Mouse (Mus musculus) liver, embryonic 16.5 days (tissue): ENCODE results near the gene Ccdc152. TPM values are rescaled to one million over a fixed set of nuclear protein-coding genes. Genes with fewer than 3 reads are reported as not detected.

Experiments used
- ATAC-seq: fragments of 200-750 bp; cut with Nextera tagmentation; 2 replicates; pipeline ENCODE4 v1.8.0; 2017; ENCODE audit warnings: low read depth, mild to moderate bottlenecking, moderate number of reproducible peaks, moderate library complexity
- H3K27ac ChIP-seq: fragments of 300-500 bp; sonication (generic); 2 replicates; pipeline ENCODE4 v1.5.1; 2014; ENCODE audit warnings: mild to moderate bottlenecking, low read length
- H3K27me3 ChIP-seq: fragments of 300-500 bp; sonication (generic); 2 replicates; pipeline ENCODE4 v1.6.1; 2014; ENCODE audit warnings: low read depth, low read length, mixed read lengths; ENCODE audit not compliant: control insufficient read depth, insufficient read depth
- H3K36me3 ChIP-seq: fragments of 300-500 bp; sonication (generic); 2 replicates; pipeline ENCODE4 v1.6.1; 2014; ENCODE audit warnings: mild to moderate bottlenecking; ENCODE audit not compliant: control insufficient read depth, insufficient read depth
- H3K4me1 ChIP-seq: fragments of 300-500 bp; sonication (generic); 2 replicates; pipeline ENCODE4 v1.6.1; 2014; ENCODE audit warnings: low read depth, low read length, mixed read lengths; ENCODE audit not compliant: control insufficient read depth
- H3K4me2 ChIP-seq: fragments of 300-500 bp; sonication (generic); 2 replicates; pipeline ENCODE4 v1.6.1; 2014; ENCODE audit warnings: low read depth, low read length, mixed read lengths
- H3K4me3 ChIP-seq: fragments of 300-500 bp; sonication (generic); 2 replicates; pipeline ENCODE4 v1.5.1; 2014; ENCODE audit warnings: low read depth, mild to moderate bottlenecking, low read length
- H3K9ac ChIP-seq: fragments of 300-500 bp; sonication (generic); 2 replicates; pipeline ENCODE4 v1.6.1; 2014; ENCODE audit warnings: low read depth, low read length
- H3K9me3 ChIP-seq: fragments of 300-500 bp; sonication (generic); replicated peaks from 2 replicates; pipeline ENCODE4 v1.6.1; 2016; ENCODE audit warnings: low read length; ENCODE audit not compliant: control insufficient read depth
- WGBS: fragments of 180-500 bp; shearing (Covaris S2); extraction: QIAGEN DNeasy Blood & Tissue Kit; methylation state at CpG from one replicate; pipeline ENCODE4 v1.1.7; 2014; ENCODE audit not compliant: insufficient replicate concordance; 5-methylcytosine and 5-hydroxymethylcytosine counted together
- polyA plus RNA-seq: library from polyadenylated mRNA; unstranded; fragments of >200 nt; fragmentation: Nextera tagmentation; extraction: Ambion mirVana; gene quantifications from 2 replicates; pipeline ENCODE4 v1.2.1, GENCODE M21; 2015

Ccdc152 gene
- 0.98 and 1.2 TPM in 2 replicates for polyA plus RNA-seq

GRCm38 (mm10) chr15:3303426-3303825 lies at the start of gene Ccdc152:
Ccdc152 (minus strand) TSS chr15:3303526.
- no peaks in the 10 kb centered on the region for H3K9me3 ChIP-seq
- no peak within 1 kb of the TSS for H3K9ac ChIP-seq
- no peaks in the 10 kb centered on the region for H3K36me3 ChIP-seq
- H3K4me3 ChIP-seq: no peak within 1 kb of the TSS
- WGBS: 75% methylated on average over 12 of the region's 12 CpGs
- no peak for ATAC-seq
- no peak within 1 kb of the TSS for H3K27ac ChIP-seq
- no peaks in the 10 kb centered on the region for H3K27me3 ChIP-seq
- no peak within 1 kb of the TSS for H3K4me2 ChIP-seq
- H3K4me1 ChIP-seq: no peaks in the 10 kb centered on the region

- ATAC-seq: no peak
- WGBS: 46% methylated on average over 6 of the region's 6 CpGs
Observed at GRCm38 (mm10) chr15:3349306-3350064, 46.2 kb upstream of the Ccdc152 start.

GRCm38 (mm10) chr15:3346682-3347081 lies 43.4 kb upstream of the Ccdc152 start:
- H3K4me2 ChIP-seq: no peak overlapping the region
- no peaks in the 10 kb centered on the region for H3K36me3 ChIP-seq
- H3K4me3 ChIP-seq: no peak overlapping the region
- no peak for ATAC-seq
- no peaks in the 10 kb centered on the region for H3K9me3 ChIP-seq
- no peaks in the 10 kb centered on the region for H3K27me3 ChIP-seq
- WGBS: 50% methylated on average over 3 of the region's 3 CpGs
- no peak overlapping the region for H3K27ac ChIP-seq
- no peak overlapping the region for H3K9ac ChIP-seq
- no peaks in the 10 kb centered on the region for H3K4me1 ChIP-seq

More at GRCm38 (mm10) chr15:3349306-3350064, 46.2 kb upstream of the Ccdc152 start:
- H3K4me1 ChIP-seq: no peaks in the 10 kb centered on the region
- no peak overlapping the region for H3K9ac ChIP-seq
- H3K27ac ChIP-seq: no peak overlapping the region
- no peak overlapping the region for H3K4me3 ChIP-seq
- H3K36me3 ChIP-seq: no peaks in the 10 kb centered on the region
- no peaks in the 10 kb centered on the region for H3K9me3 ChIP-seq
- no peak overlapping the region for H3K4me2 ChIP-seq
- H3K27me3 ChIP-seq: no peaks in the 10 kb centered on the region

- H3K4me1 ChIP-seq: no peaks in the 10 kb centered on the region
- H3K27me3 ChIP-seq: no peaks in the 10 kb centered on the region
- H3K4me3 ChIP-seq: no peak overlapping the region
- no peaks in the 10 kb centered on the region for H3K9me3 ChIP-seq
- H3K9ac ChIP-seq: no peak overlapping the region
- no peak for ATAC-seq
- H3K4me2 ChIP-seq: no peak overlapping the region
- H3K27ac ChIP-seq: no peak overlapping the region
- WGBS: 73% methylated on average over 4 of the region's 4 CpGs
- no peaks in the 10 kb centered on the region; the same call in 1 of the 2 replicates for H3K36me3 ChIP-seq
Observed at GRCm38 (mm10) chr15:3344555-3344954, 41.2 kb upstream of the Ccdc152 start.

GRCm38 (mm10) chr15:3341806-3342582 lies 38.7 kb upstream of the Ccdc152 start:
- Histone ChIP-seq H3K4me3 (no peak overlapping the region), H3K9ac (no peak overlapping the region), H3K9me3 (no peaks in the 10 kb centered on the region), H3K36me3 (peaks cover 7% of the 10 kb centered on the region; the same call in 1 of the 2 replicates), H3K4me2 (no peak overlapping the region), H3K4me1 (no peaks in the 10 kb centered on the region), H3K27ac (no peak overlapping the region), H3K27me3 (no peaks in the 10 kb centered on the region)
- WGBS: 59% methylated on average over 4 of the region's 4 CpGs
- ATAC-seq: no peak

- Histone ChIP-seq H3K9me3 (no peaks in the 10 kb centered on the region), H3K27me3 (no peaks in the 10 kb centered on the region), H3K4me2 (no peak overlapping the region), H3K36me3 (peaks cover 7% of the 10 kb centered on the region; the same call in 1 of the 2 replicates), H3K4me1 (no peaks in the 10 kb centered on the region), H3K4me3 (no peak overlapping the region), H3K9ac (no peak overlapping the region), H3K27ac (no peak overlapping the region)
- WGBS: 47% methylated on average over 3 of the region's 3 CpGs
- no peak for ATAC-seq
Observed at GRCm38 (mm10) chr15:3339847-3340246, 36.5 kb upstream of the Ccdc152 start.

GRCm38 (mm10) chr15:3332517-3332916 lies 29.2 kb upstream of the Ccdc152 start:
- Histone ChIP-seq H3K9me3 (no peaks in the 10 kb centered on the region), H3K4me1 (no peaks in the 10 kb centered on the region), H3K36me3 (peaks cover 3% of the 10 kb centered on the region; the same call in 1 of the 2 replicates), H3K27me3 (no peaks in the 10 kb centered on the region), H3K27ac (no peak overlapping the region), H3K4me2 (no peak overlapping the region), H3K4me3 (no peak overlapping the region), H3K9ac (no peak overlapping the region)
- WGBS: 70% methylated on average over 4 of the region's 4 CpGs
- no peak for ATAC-seq

GRCm38 (mm10) chr15:3331813-3332212 lies 28.5 kb upstream of the Ccdc152 start:
- no peaks in the 10 kb centered on the region for H3K36me3 ChIP-seq

GRCm38 (mm10) chr15:3330291-3330690 lies 27.0 kb upstream of the Ccdc152 start:
- H3K4me3 ChIP-seq: no peak overlapping the region
- 55% methylated on average over 1 of the region's 1 CpGs for WGBS
- H3K36me3 ChIP-seq: no peaks in the 10 kb centered on the region
- no peak overlapping the region for H3K4me2 ChIP-seq
- no peak overlapping the region for H3K9ac ChIP-seq
- no peak for ATAC-seq
- no peaks in the 10 kb centered on the region for H3K4me1 ChIP-seq
- H3K27ac ChIP-seq: no peak overlapping the region
- H3K27me3 ChIP-seq: no peaks in the 10 kb centered on the region
- no peaks in the 10 kb centered on the region for H3K9me3 ChIP-seq

More at GRCm38 (mm10) chr15:3331813-3332212, 28.5 kb upstream of the Ccdc152 start:
- no peak for ATAC-seq
- Histone ChIP-seq H3K27me3 (no peaks in the 10 kb centered on the region), H3K4me2 (no peak overlapping the region), H3K9ac (no peak overlapping the region), H3K4me3 (no peak overlapping the region), H3K9me3 (no peaks in the 10 kb centered on the region), H3K27ac (no peak overlapping the region), H3K4me1 (no peaks in the 10 kb centered on the region)
- 56% methylated on average over 2 of the region's 2 CpGs for WGBS
